Mouse (Mus musculus): ENCODE measurements around the gene Foxk1.

Foxk1 gene

GRCm38 (mm10) chr5:142442045-142442440 is 40.7 kb downstream of the Foxk1 start:
- DNase-seq (ENCODE audit: extremely low read depth, low read depth) = no peak

GRCm38 (mm10) chr5:142443514-142443913 is 42.2 kb downstream of the Foxk1 start:
- no peak for DNase-seq (ENCODE audit: extremely low read depth, low read depth)

- DNase-seq (ENCODE audit: extremely low read depth, low read depth) = no peak
Observed at GRCm38 (mm10) chr5:142443994-142444393, 42.7 kb downstream of the Foxk1 start.

GRCm38 (mm10) chr5:142444791-142445531 is 43.7 kb downstream of the Foxk1 start:
- DNase-seq (ENCODE audit: extremely low read depth, low read depth) = no peak

- DNase-seq (ENCODE audit: extremely low read depth, low read depth) = no peak
Observed at GRCm38 (mm10) chr5:142445709-142446108, 44.4 kb downstream of the Foxk1 start.

GRCm38 (mm10) chr5:142448076-142448475 is 46.8 kb downstream of the Foxk1 start:
- DNase-seq (ENCODE audit: extremely low read depth, low read depth) = peak; percentile 71

- no peak for DNase-seq (ENCODE audit: extremely low read depth, low read depth)
Observed at GRCm38 (mm10) chr5:142448623-142449022, 47.3 kb downstream of the Foxk1 start.

- DNase-seq (ENCODE audit: extremely low read depth, low read depth) = no peak
Observed at GRCm38 (mm10) chr5:142450846-142451245, 49.5 kb downstream of the Foxk1 start.

- no peak for DNase-seq (ENCODE audit: extremely low read depth, low read depth)
Observed at GRCm38 (mm10) chr5:142451759-142452158, 50.5 kb downstream of the Foxk1 start.

- DNase-seq (ENCODE audit: extremely low read depth, low read depth) = no peak
Observed at GRCm38 (mm10) chr5:142453742-142454141, 52.4 kb downstream of the Foxk1 start.

- no peak for DNase-seq (ENCODE audit: extremely low read depth, low read depth)
Observed at GRCm38 (mm10) chr5:142456318-142456717, 55.0 kb downstream of the Foxk1 start.

- DNase-seq (ENCODE audit: extremely low read depth, low read depth) = no peak
Observed at GRCm38 (mm10) chr5:142457345-142457744, 56.0 kb downstream of the Foxk1 start.

- no peak for DNase-seq (ENCODE audit: extremely low read depth, low read depth)
Observed at GRCm38 (mm10) chr5:142458791-142459557, 57.7 kb downstream of the Foxk1 start.

- DNase-seq (ENCODE audit: extremely low read depth, low read depth) = no peak
Observed at GRCm38 (mm10) chr5:142459834-142460233, 58.5 kb downstream of the Foxk1 start.

GRCm38 (mm10) chr5:142461942-142462640 is 60.8 kb downstream of the Foxk1 start:
- DNase-seq (ENCODE audit: extremely low read depth, low read depth) = no peak

- DNase-seq (ENCODE audit: extremely low read depth, low read depth) = no peak
Observed at GRCm38 (mm10) chr5:142462641-142462948, 61.3 kb downstream of the Foxk1 start.

- no peak for DNase-seq (ENCODE audit: extremely low read depth, low read depth)
Observed at GRCm38 (mm10) chr5:142463011-142463410, 61.7 kb downstream of the Foxk1 start.

- peak; percentile 88 for DNase-seq (ENCODE audit: extremely low read depth, low read depth)
Observed at GRCm38 (mm10) chr5:142463461-142464454, 62.5 kb downstream of the Foxk1 start, which contains the start of gene Ap5z1. Gene Ap5z1 (plus strand): TSS chr5:142463944.

GRCm38 (mm10) chr5:142468375-142468774 is 67.1 kb downstream of the Foxk1 start:
- DNase-seq (ENCODE audit: extremely low read depth, low read depth) = no peak

GRCm38 (mm10) chr5:142469796-142470195 is 68.5 kb downstream of the Foxk1 start:
- no peak for DNase-seq (ENCODE audit: extremely low read depth, low read depth)

GRCm38 (mm10) chr5:142473696-142474095 is 72.4 kb downstream of the Foxk1 start:
- DNase-seq (ENCODE audit: extremely low read depth, low read depth) = no peak
